Mouse (Mus musculus) limb, embryonic 11.5 days (tissue): ENCODE data around the gene Dtd1. TPM values are rescaled to one million over a fixed set of nuclear protein-coding genes. Genes with fewer than 3 reads are reported as not detected.

ENCODE experiments used
- microRNA-seq: library from miRNA; unstranded; fragments of <30 nt; microRNA quantifications from one replicate; pipeline ENCODE4, GENCODE M21; 2016
- polyA plus RNA-seq: library from polyadenylated mRNA; unstranded; fragments of >200 nt; fragmentation: Nextera tagmentation; extraction: Ambion mirVana; gene quantifications from 2 replicates; pipeline ENCODE4 v1.2.1, GENCODE M21; 2014

Dtd1 gene
- polyA plus RNA-seq, 1 experiment from 2014 or later = 40.7 TPM

Small RNA genes within 50 kb of the gene (microRNA-seq; reads per million reads assigned to microRNA genes)
- not detected for gene Gm24823

Other genes with a start within 250 kb of the Dtd1 start
- 43.9 and 47.8 TPM in 2 replicates for gene Kat14, start 230.9 kb upstream of the Dtd1 start, polyA plus RNA-seq
- 1.7 TPM in 1 of 2 replicates, not detected in the other for gene Pet117, start 230.9 kb upstream of the Dtd1 start, polyA plus RNA-seq
- 1.0 and 2.7 TPM in 2 replicates for gene Dzank1, start 72.5 kb upstream of the Dtd1 start, polyA plus RNA-seq
- gene Polr3f, start 72.2 kb upstream of the Dtd1 start, polyA plus RNA-seq = 32.2 and 33.9 TPM in 2 replicates
- gene Rbbp9, start 49.0 kb upstream of the Dtd1 start, polyA plus RNA-seq = 70.1 and 71.0 TPM in 2 replicates
- gene Sec23b, start 43.7 kb upstream of the Dtd1 start, polyA plus RNA-seq = 103 and 104 TPM in 2 replicates
- 35.6 and 39.7 TPM in 2 replicates for gene Smim26, start 5.8 kb upstream of the Dtd1 start, polyA plus RNA-seq
- not detected in 2 replicates for gene Scp2d1, start 223.8 kb downstream of the Dtd1 start, polyA plus RNA-seq